Comparison of ENCODE assay signal across 22 mouse cellular contexts in the genomic region with DNA sequence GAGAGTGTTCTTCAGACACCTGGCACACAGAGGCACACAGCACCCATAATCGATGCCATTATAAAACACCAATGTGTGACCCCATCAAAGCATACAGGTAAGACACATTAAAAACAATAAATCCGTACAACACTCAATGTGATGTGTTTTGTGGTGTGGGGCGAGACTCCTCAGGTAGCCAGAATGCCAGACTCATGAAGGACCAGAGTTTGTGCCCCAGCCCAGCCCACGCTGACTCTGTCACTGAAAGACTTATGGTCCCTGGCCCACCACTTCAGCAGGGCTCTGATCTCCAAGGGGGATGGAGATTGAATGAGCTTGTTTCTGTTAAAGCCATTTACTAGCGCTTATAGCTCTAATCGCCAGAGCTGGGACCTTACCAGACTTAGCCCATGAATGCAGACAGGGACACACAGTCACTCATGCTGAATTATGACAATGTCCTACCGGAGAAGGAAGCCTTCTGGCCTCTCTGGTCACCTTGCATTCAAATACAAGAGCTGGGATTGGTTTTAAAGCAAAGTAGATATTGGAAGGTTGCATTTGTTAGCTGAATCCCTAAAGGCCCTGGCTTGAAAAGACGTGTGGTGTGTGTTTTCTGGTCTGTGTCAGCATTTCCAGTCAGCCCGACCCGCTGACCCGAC.
DNase-seq lines count a peak whose midpoint lies in the region; ATAC-seq and TF ChIP-seq lines count a peak whose summit lies in the region.
"Had no signal": no experiment of that assay in that cellular context is flagged by ENCODE, and none has a peak within 500 bp of the region (broad histone marks: within the 10 kb centered on the region; RNA-seq: fewer than 3 reads in every experiment).

No protein-coding gene starts in this region.

- H3K27ac ChIP-seq in hindbrain, embryonic 10.5 days = peak overlapping the region; percentile 50; the same call in 1 of the 2 replicates
- no peak overlapping the region for H3K27ac ChIP-seq in hindbrain, embryonic 13.5 days
- H3K27ac ChIP-seq in lung, embryonic 16.5 days (ENCODE audit: low read length) = peak overlapping the region; percentile 43
- no peak overlapping the region for H3K27ac ChIP-seq in limb, embryonic 12.5 days
- H3K27ac ChIP-seq in cerebellum, adult 2 months (ENCODE audit: insufficient read depth, low read length) = no peak overlapping the region
- H3K27ac ChIP-seq: forebrain, embryonic 12.5 days; heart, embryonic 10.5 days; midbrain, embryonic 13.5 days had no signal

- H3K4me1 ChIP-seq in hindbrain, embryonic 10.5 days (replicated peaks) = peaks cover 34% of the 10 kb centered on the region
- peaks cover 11% of the 10 kb centered on the region; the same call in 1 of the 2 replicates for H3K4me1 ChIP-seq in hindbrain, embryonic 13.5 days (replicated peaks)
- H3K4me1 ChIP-seq in lung, embryonic 16.5 days (replicated peaks; ENCODE audit: control insufficient read depth, insufficient read depth, low read length) = peaks cover 11% of the 10 kb centered on the region; the same call in 1 of the 2 replicates
- peaks cover 48% of the 10 kb centered on the region for H3K4me1 ChIP-seq in limb, embryonic 12.5 days (replicated peaks)
- H3K4me1 ChIP-seq in cerebellum, adult 2 months (ENCODE audit: control insufficient read depth, insufficient read depth, low read length) = no peaks in the 10 kb centered on the region
- H3K4me1 ChIP-seq: midbrain, embryonic 13.5 days had no signal

- TF ChIP-seq CTCF in cerebellum, adult 2 months (IDR thresholded peaks at IDR 0.05; ENCODE audit: borderline replicate concordance, insufficient read depth, low read depth, low read length) = no peak

- no peak for TF ChIP-seq POLR2A in cerebellum, adult 2 months (IDR thresholded peaks at IDR 0.05; ENCODE audit: borderline replicate concordance, insufficient read depth, low read length)

- DNase-seq in hindbrain, embryonic 10.5 days (ENCODE audit: low spot score) = peak; percentile 17
- no peak for DNase-seq in lung, postnatal 14 days
- DNase-seq in embryo, embryonic 10.5 days (ENCODE audit: low spot score) = peak; percentile 37
- no peak for DNase-seq in cerebellum, adult 2 months
- DNase-seq in frontal cortex, postnatal 36 days (ENCODE audit: low spot score in 2 of 2) = no peak
- DNase-seq: adrenal gland, postnatal 10 days; B cell, adult 2 months; cerebellum, adult 11-12 months; cerebellum, postnatal 36 days; gastrocnemius, postnatal 36 days; kidney, postnatal 14 days; lung, postnatal 36 days; thymus, adult 2 months had no signal

- no peaks in the 10 kb centered on the region for H3K27me3 ChIP-seq in hindbrain, embryonic 10.5 days (ENCODE audit: insufficient read depth, poor library complexity, severe bottlenecking)
- 0 out of 2 replicates have a peak, but pooled peaks cover 3% of the 10 kb centered on the region for H3K27me3 ChIP-seq in hindbrain, embryonic 13.5 days
- H3K27me3 ChIP-seq in lung, embryonic 16.5 days (ENCODE audit: control insufficient read depth, insufficient read depth, low read depth, low read length) = no peaks in the 10 kb centered on the region
- H3K27me3 ChIP-seq in limb, embryonic 12.5 days = no peaks in the 10 kb centered on the region
- H3K27me3 ChIP-seq in cerebellum, adult 2 months (ENCODE audit: control insufficient read depth, insufficient read depth, low read length) = no peaks in the 10 kb centered on the region

- ATAC-seq in hindbrain, embryonic 13.5 days (ENCODE audit: low FRiP score) = no peak
- ATAC-seq in lung, embryonic 16.5 days (ENCODE audit: low read depth) = peak; percentile 29; the same call in 1 of the 2 replicates
- ATAC-seq in limb, embryonic 12.5 days (ENCODE audit: insufficient number of reproducible peaks, insufficient read depth, low FRiP score, low TSS enrichment, low read depth) = no peak
- ATAC-seq: inflammation-experienced regulatory T-cells, adult 6 months had no signal

- H3K9me3 ChIP-seq in hindbrain, embryonic 10.5 days = 0 out of 2 replicates have a peak, but pooled peaks cover 3% of the 10 kb centered on the region
- H3K9me3 ChIP-seq in hindbrain, embryonic 13.5 days = no peaks in the 10 kb centered on the region
- H3K9me3 ChIP-seq in lung, embryonic 16.5 days (ENCODE audit: control insufficient read depth, low read length) = no peaks in the 10 kb centered on the region
- no peaks in the 10 kb centered on the region for H3K9me3 ChIP-seq in limb, embryonic 12.5 days
- H3K9me3 ChIP-seq: forebrain, embryonic 12.5 days; heart, embryonic 10.5 days; midbrain, embryonic 13.5 days had no signal

- WGBS in hindbrain, embryonic 10.5 days = 55% methylated on average over 11 of the region's 11 CpGs
- 58% methylated on average over 11 of the region's 11 CpGs for WGBS in hindbrain, embryonic 13.5 days
- whole genome bisulfite sequencing in lung, embryonic 16.5 days = 49% methylated on average over 11 of the region's 11 CpGs
- WGBS in limb, embryonic 12.5 days = 30% methylated on average over 11 of the region's 11 CpGs
- 71% methylated on average over 11 of the region's 11 CpGs for WGBS in cerebellum, adult 2 months

- no peak overlapping the region for H3K4me3 ChIP-seq in hindbrain, embryonic 10.5 days
- no peak overlapping the region for H3K4me3 ChIP-seq in hindbrain, embryonic 13.5 days
- no peak overlapping the region for H3K4me3 ChIP-seq in lung, embryonic 16.5 days (ENCODE audit: low read length)
- no peak overlapping the region for H3K4me3 ChIP-seq in limb, embryonic 12.5 days (replicated peaks)
- H3K4me3 ChIP-seq in cerebellum, adult 2 months (replicated peaks; ENCODE audit: insufficient read depth, low read depth, low read length) = no peak overlapping the region
- H3K4me3 ChIP-seq: forebrain, embryonic 12.5 days; heart, embryonic 10.5 days; midbrain, embryonic 13.5 days; myocyte had no signal

- H3K36me3 ChIP-seq in hindbrain, embryonic 10.5 days = no peaks in the 10 kb centered on the region
- H3K36me3 ChIP-seq in hindbrain, embryonic 13.5 days = no peaks in the 10 kb centered on the region
- H3K36me3 ChIP-seq in lung, embryonic 16.5 days (ENCODE audit: control insufficient read depth, insufficient read depth, low read length) = no peaks in the 10 kb centered on the region
- no peaks in the 10 kb centered on the region for H3K36me3 ChIP-seq in limb, embryonic 12.5 days
- H3K36me3 ChIP-seq: forebrain, embryonic 12.5 days; heart, embryonic 10.5 days; midbrain, embryonic 13.5 days had no signal

- no peak overlapping the region for H3K4me2 ChIP-seq in hindbrain, embryonic 13.5 days
- 0 out of 2 replicates have a peak overlapping the region, but pooled peaks have one; percentile 6 for H3K4me2 ChIP-seq in lung, embryonic 16.5 days (ENCODE audit: low read depth, low read length)
- peak overlapping the region; percentile 28; the same call in 1 of the 2 replicates for H3K4me2 ChIP-seq in limb, embryonic 12.5 days
- H3K4me2 ChIP-seq: forebrain, embryonic 12.5 days; liver, embryonic 11.5 days; midbrain, embryonic 13.5 days had no signal

- no peak overlapping the region for H3K9ac ChIP-seq in hindbrain, embryonic 13.5 days
- no peak overlapping the region for H3K9ac ChIP-seq in lung, embryonic 16.5 days (ENCODE audit: low read length)
- H3K9ac ChIP-seq in limb, embryonic 12.5 days (replicated peaks) = no peak overlapping the region
- H3K9ac ChIP-seq: forebrain, embryonic 12.5 days; midbrain, embryonic 13.5 days had no signal

Comparison
In these comparisons a context has a peak if more than half of its experiments do, and no peak if none do; other contexts are left out.
1. H3K27ac ChIP-seq: peak in hindbrain, embryonic 10.5 days (single experiment) and lung, embryonic 16.5 days (single experiment); none in hindbrain, embryonic 13.5 days (single experiment), limb, embryonic 12.5 days (single experiment) and cerebellum, adult 2 months (single experiment).
2. DNase-seq: peak in hindbrain, embryonic 10.5 days (single experiment) and embryo, embryonic 10.5 days (single experiment); none in lung, postnatal 14 days (single experiment), cerebellum, adult 2 months (0 of 2) and frontal cortex, postnatal 36 days (0 of 2).